Mouse (Mus musculus) cerebellum, adult 2 months (tissue): ENCODE results near the gene Fem1b. TPM values are rescaled to one million over a fixed set of nuclear protein-coding genes. Genes with fewer than 3 reads are reported as not detected.
"Not testable (repeated sequence)": the region's sequence is repeated elsewhere in the genome, so short reads cannot be mapped to it uniquely, and the experiment has no call there.

ENCODE experiments used
- DNase-seq, 2 experiments: peaks; one replicate each; pipeline ENCODE4 v3.0.0; 2021
- H3K27ac ChIP-seq: fragments of 200-500 bp; 2 replicates; pipeline ENCODE4 v1.5.1; 2012; ENCODE audit warnings: low read length, control low read depth, inconsistent platforms; ENCODE audit not compliant: insufficient read depth
- H3K27me3 ChIP-seq: fragments of 200-500 bp; 2 replicates; pipeline ENCODE4 v1.6.1; 2012; ENCODE audit warnings: inconsistent platforms, mild to moderate bottlenecking, low read length, moderate library complexity; ENCODE audit not compliant: control insufficient read depth, insufficient read depth
- H3K4me1 ChIP-seq: fragments of 200-500 bp; 2 replicates; pipeline ENCODE4 v1.6.1; 2011; ENCODE audit warnings: low read length; ENCODE audit not compliant: control insufficient read depth, insufficient read depth
- H3K4me3 ChIP-seq: fragments of 200-500 bp; replicated peaks from 2 replicates; pipeline ENCODE3; 2011; ENCODE audit warnings: mild to moderate bottlenecking, low read depth, low read length, control low read depth; ENCODE audit not compliant: insufficient read depth
- CTCF ChIP-seq: fragments of 200-500 bp; IDR thresholded peaks from 2 replicates; pipeline ENCODE4 v1.5.1; 2011; ENCODE audit warnings: low read depth, mild to moderate bottlenecking, control low read depth, low read length, moderate library complexity, borderline replicate concordance; ENCODE audit not compliant: insufficient read depth
- POLR2A ChIP-seq: fragments of 200-500 bp; IDR thresholded peaks from 2 replicates; pipeline ENCODE4 v1.6.1; 2011; ENCODE audit warnings: low read length, control low read depth, borderline replicate concordance; ENCODE audit not compliant: insufficient read depth
- WGBS: fragments of 180-500 bp; shearing (Covaris S2); methylation state at CpG from one replicate; pipeline ENCODE4 v1.1.7; 2018; 5-methylcytosine and 5-hydroxymethylcytosine counted together
- polyA plus RNA-seq: library from polyadenylated mRNA; depleted of rRNA; stranded (reverse); fragments of >200 nt; gene quantifications from 2 replicates; pipeline ENCODE4 v1.2.3, GENCODE M21; 2012

The Fem1b gene
- polyA plus RNA-seq, 1 experiment = 42.0 TPM

- no peak for DNase-seq
- Histone ChIP-seq H3K4me1 (no peaks in the 10 kb centered on the region; the same call in 1 of the 2 replicates), H3K4me3 (no peak overlapping the region), H3K27ac (no peak overlapping the region), H3K27me3 (no peaks in the 10 kb centered on the region)
- no peak for TF ChIP-seq POLR2A
- no peak for TF ChIP-seq CTCF
- WGBS = 90% methylated on average over 2 of the region's 2 CpGs
These were observed 3.0 kb upstream of the Fem1b start for GRCm38 (mm10) chr9:62814751-62815150.

- Histone ChIP-seq H3K4me3 (peak overlapping the region; percentile 76), H3K27me3 (no peaks in the 10 kb centered on the region), H3K4me1 (peaks cover 11% of the 10 kb centered on the region), H3K27ac (peak overlapping the region; percentile 93)
- no peak for TF ChIP-seq POLR2A
- TF ChIP-seq CTCF = no peak
- 9% methylated on average over 14 of the region's 14 CpGs for WGBS
- DNase-seq = peak; percentile 31 to 37
These were observed 699 bp upstream of the Fem1b start for GRCm38 (mm10) chr9:62812216-62813049.

GRCm38 (mm10) chr9:62810543-62811515 is 905 bp downstream of the Fem1b start:
- Histone ChIP-seq H3K4me3 (peak overlapping the region; percentile 76), H3K4me1 (peaks cover 11% of the 10 kb centered on the region), H3K27me3 (no peaks in the 10 kb centered on the region), H3K27ac (peak overlapping the region; percentile 96)
- peak in 1 of 2 experiments; percentile 34 for DNase-seq
- no peak for TF ChIP-seq CTCF
- no peak for TF ChIP-seq POLR2A
- WGBS = under 1% methylated on average over 58 of the region's 58 CpGs

GRCm38 (mm10) chr9:62810095-62810494 is 1.6 kb downstream of the Fem1b start:
- H3K4me1 ChIP-seq = peaks cover 11% of the 10 kb centered on the region
- no peak overlapping the region for H3K27ac ChIP-seq
- peak overlapping the region; percentile 76 for H3K4me3 ChIP-seq
- no peaks in the 10 kb centered on the region for H3K27me3 ChIP-seq
- 8% methylated on average over 8 of the region's 8 CpGs for WGBS
- DNase-seq = no peak
- TF ChIP-seq CTCF (no peak), POLR2A (no peak)

GRCm38 (mm10) chr9:62799218-62799617 is 12.5 kb downstream of the Fem1b start:
- not testable (repeated sequence) for H3K27me3 ChIP-seq, H3K27ac ChIP-seq, H3K4me3 ChIP-seq, H3K4me1 ChIP-seq, DNase-seq
- 78% methylated on average over 2 of the region's 2 CpGs for whole genome bisulfite sequencing

GRCm38 (mm10) chr9:62789856-62790255 is 21.9 kb downstream of the Fem1b start:
- WGBS = 36% methylated on average over 12 of the region's 12 CpGs

GRCm38 (mm10) chr9:62786721-62787120 is 25.0 kb downstream of the Fem1b start:
- no peak overlapping the region for H3K27ac ChIP-seq
- 48% methylated on average over 5 of the region's 5 CpGs for WGBS
- H3K4me3 ChIP-seq = no peak overlapping the region

More at GRCm38 (mm10) chr9:62789856-62790255, 21.9 kb downstream of the Fem1b start:
- Histone ChIP-seq H3K27me3 (no peaks in the 10 kb centered on the region), H3K4me3 (no peak overlapping the region), H3K4me1 (peaks cover 13% of the 10 kb centered on the region), H3K27ac (peak overlapping the region; percentile 46; the same call in 1 of the 2 replicates)
- DNase-seq = peak; percentile 46 to 48
- no peak for TF ChIP-seq POLR2A
- TF ChIP-seq CTCF = no peak

More at GRCm38 (mm10) chr9:62786721-62787120, 25.0 kb downstream of the Fem1b start:
- Histone ChIP-seq H3K4me1 (peaks cover 19% of the 10 kb centered on the region), H3K27me3 (no peaks in the 10 kb centered on the region)
- TF ChIP-seq POLR2A = no peak
- TF ChIP-seq CTCF = no peak
- DNase-seq = peak in 1 of 2 experiments; percentile 40
